Mouse (Mus musculus) liver, adult 2 months (tissue): ENCODE results near the gene Manba.
"Not testable (repeated sequence)": the region's sequence is repeated elsewhere in the genome, so short reads cannot be mapped to it uniquely, and the experiment has no call there.

Source experiments
- CTCF ChIP-seq: fragments of 200-500 bp; IDR thresholded peaks from 2 replicates; pipeline ENCODE4 v1.5.1; 2011; ENCODE audit warnings: low read depth, low read length, control low read depth
- POLR2A ChIP-seq: fragments of 200-500 bp; IDR thresholded peaks from 2 replicates; pipeline ENCODE4 v1.6.1; 2011; ENCODE audit warnings: low read length, control low read depth; ENCODE audit not compliant: insufficient read depth; ENCODE audit errors: extremely low read depth

GRCm38 (mm10) chr3:135493320-135493719 lies 7.9 kb downstream of the Manba start:
- not testable (repeated sequence) for TF ChIP-seq POLR2A, CTCF
